Mouse (Mus musculus): ENCODE measurements around the gene Pram1. TPM values are rescaled to one million over a fixed set of nuclear protein-coding genes. Genes with fewer than 3 reads are reported as not detected.

The Pram1 gene
- total RNA-seq, 2 experiments from 2014 or later = 0.96 to 1.5 TPM

- DNase-seq (ENCODE audit: low spot score in 2 of 2) = no peak
Measured at GRCm38 (mm10) chr17:33649781-33650475, 12.1 kb downstream of the Pram1 start.

DNA sequence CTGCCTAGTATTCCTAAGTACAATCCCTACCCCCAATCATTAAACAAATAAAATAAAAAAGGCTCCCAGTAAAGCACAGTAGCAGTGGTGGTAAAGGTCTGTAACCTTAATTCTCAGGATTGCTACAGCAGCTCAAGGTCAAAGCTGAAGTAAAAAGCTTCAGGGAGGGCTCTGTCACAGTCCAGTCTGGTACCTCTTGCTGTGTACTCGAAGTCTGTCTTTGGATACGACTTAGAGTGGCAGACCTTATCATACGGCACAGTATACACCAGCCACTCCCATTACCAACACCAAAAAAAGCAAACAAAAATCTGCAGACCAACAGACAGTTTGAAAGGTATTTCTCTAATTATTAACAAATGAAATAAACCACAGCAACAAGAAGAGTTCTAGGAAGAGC, 29.0 kb downstream of the Pram1 start:
- DNase-seq (ENCODE audit: low spot score in 2 of 2) = no peak

DNA sequence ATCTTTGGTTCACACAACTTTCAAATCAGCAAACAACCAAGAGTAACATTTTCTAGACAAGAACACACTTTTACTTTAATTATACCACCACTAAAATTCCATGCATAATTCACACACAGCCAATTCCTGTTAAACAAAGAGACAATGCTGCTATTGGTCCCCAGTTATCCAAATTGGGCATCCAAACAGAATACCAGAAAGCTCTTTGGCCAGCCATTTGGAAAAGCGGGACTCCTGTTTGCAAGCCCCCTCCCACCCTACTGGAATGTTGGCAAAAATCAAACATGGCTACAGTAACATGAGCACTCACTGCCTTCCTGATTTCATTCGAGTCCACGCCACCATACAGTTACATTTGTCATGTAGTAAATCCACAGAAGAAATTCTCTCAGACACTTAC, 31.8 kb downstream of the Pram1 start:
- DNase-seq (ENCODE audit: low spot score in 2 of 2) = no peak

GRCm38 (mm10) chr17:33673837-33674236, 36.0 kb downstream of the Pram1 start:
- DNase-seq (ENCODE audit: low spot score in 2 of 2) = no peak

GRCm38 (mm10) chr17:33675452-33675851, 37.6 kb downstream of the Pram1 start:
- DNase-seq (ENCODE audit: low spot score in 2 of 2) = no peak

DNA sequence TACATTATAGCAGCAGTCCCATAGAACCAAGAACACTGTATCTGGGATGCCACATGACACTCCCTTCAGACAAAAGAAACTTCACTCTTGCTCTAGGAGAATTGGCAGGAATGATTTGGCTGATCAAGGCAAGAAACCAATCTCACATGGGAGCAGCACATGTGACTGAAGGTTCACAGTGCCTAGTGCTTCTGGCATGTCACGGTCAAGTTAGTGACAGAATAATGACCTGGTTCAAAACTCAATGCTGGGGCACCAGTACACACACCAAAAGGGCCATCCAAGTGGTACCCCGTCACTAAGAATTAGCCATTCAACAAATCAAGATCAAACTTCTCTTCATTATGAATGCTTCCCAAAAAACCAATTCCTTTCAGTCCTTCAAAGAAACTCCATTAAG, 38.2 kb downstream of the Pram1 start:
- DNase-seq (ENCODE audit: low spot score in 2 of 2) = no peak

- DNase-seq (ENCODE audit: low spot score in 2 of 2) = no peak
Measured at GRCm38 (mm10) chr17:33678771-33679170, 40.9 kb downstream of the Pram1 start.

DNA sequence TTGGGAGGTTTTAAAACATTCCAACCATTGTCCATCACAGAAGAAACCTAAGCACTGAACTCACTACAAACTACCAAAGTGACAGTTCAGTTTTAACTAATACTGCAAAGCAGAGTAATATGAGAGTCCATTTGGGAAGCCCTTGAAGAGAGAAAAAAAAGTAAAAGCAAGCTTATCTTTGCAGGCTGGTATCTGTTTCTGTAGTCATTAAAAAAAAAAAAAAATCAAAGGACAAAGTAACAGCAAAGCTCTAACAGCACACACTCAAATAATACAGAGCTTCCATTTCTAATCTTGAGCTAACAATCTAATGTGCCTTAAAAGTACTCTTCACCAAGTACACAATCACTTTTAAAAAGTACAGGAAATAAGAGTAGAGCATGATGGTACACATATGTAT, 43.9 kb downstream of the Pram1 start:
- no peak for DNase-seq (ENCODE audit: low spot score in 2 of 2)

GRCm38 (mm10) chr17:33684671-33685231, 46.9 kb downstream of the Pram1 start:
- peak; percentile 29 to 67 for DNase-seq (ENCODE audit: low spot score in 2 of 2)

DNA sequence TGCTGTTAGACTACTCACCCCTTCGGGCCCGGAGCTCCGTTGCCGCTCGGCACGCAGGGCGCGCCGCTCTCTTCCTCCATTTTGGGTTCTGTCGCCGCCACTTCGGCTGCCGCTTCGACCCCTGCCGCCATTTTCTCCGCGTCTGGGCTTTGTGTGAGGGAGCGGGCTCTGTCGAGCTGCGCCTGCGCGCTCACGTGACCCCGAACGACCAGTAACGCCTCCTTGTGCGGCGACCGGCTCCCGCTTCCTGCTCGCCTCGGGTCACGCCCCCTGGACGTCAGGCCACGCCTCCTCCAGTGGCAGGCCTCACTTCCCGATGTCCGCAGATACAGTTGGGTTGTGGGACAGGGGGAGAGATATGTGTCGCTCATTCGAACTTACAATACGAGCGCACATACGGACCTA, 47.4 kb downstream of the Pram1 start:
- peak; percentile 97 to 99 for DNase-seq (ENCODE audit: low spot score in 2 of 2)

DNA sequence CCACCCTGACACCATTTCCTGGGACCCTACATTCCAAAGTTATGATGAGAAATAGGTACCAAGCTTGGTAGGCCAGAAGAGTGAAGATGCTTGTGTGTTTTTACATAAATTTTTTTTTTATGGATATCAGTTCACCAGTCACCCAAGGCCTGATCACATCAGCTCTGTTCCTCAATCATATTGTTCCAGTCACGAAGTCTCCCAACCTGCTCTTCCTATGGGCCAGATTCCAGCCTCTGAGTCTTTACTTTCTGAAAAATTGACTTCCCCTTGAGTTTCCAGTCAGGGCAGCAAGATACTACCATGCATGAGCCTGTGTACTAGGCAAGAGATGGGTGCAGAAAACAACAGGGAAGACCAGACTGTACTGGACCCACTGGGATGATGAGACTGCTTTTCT, 48.9 kb downstream of the Pram1 start, which contains the start of gene Hnrnpm:
TSS of gene Hnrnpm (minus strand) at position 101 of the 400 bp plus-strand sequence.
- no peak for DNase-seq (ENCODE audit: low spot score in 2 of 2)

Other genes starting within 250 kb of the Pram1 start
- gene Zfp101, start 243.4 kb upstream of the Pram1 start, total RNA-seq (2021) = 1 to 10 TPM; 6.6 to 9.7 TPM
- gene Actl9, start 205.2 kb upstream of the Pram1 start, total RNA-seq (2021) = not detected
- gene Adamts10, start 113.9 kb upstream of the Pram1 start, total RNA-seq (2021) = 10 to 100 TPM; 42.1 to 57.6 TPM
- gene Myo1f, start 82.3 kb upstream of the Pram1 start, total RNA-seq (2021) = 1 to 10 TPM; 3.0 to 4.3 TPM
- 10 to 100 TPM; 28.2 to 32.7 TPM for gene Zfp414, start 9.0 kb upstream of the Pram1 start, total RNA-seq (2021)
- gene Hnrnpm, start 48.8 kb downstream of the Pram1 start, total RNA-seq (2021) = 100 to 1,000 TPM; 145 to 171 TPM
- gene March2, start 80.6 kb downstream of the Pram1 start, total RNA-seq (2021) = 10 to 100 TPM; 67.5 to 67.8 TPM
- 100 to 1,000 TPM; 194 to 218 TPM for gene Rab11b, start 122.5 kb downstream of the Pram1 start, total RNA-seq (2021)
- 10 to 100 TPM; 22.5 to 43.8 TPM for gene Angptl4, start 143.8 kb downstream of the Pram1 start, total RNA-seq (2021)
- gene Kank3, start 172.5 kb downstream of the Pram1 start, total RNA-seq (2021) = 10 to 100 TPM; 31.6 to 33.4 TPM
- gene Rps28, start 186.5 kb downstream of the Pram1 start, total RNA-seq (2021) = 1,000 to 10,000 TPM; 1,603 to 1,661 TPM
- 100 to 1,000 TPM; 292 to 312 TPM for gene Ndufa7, start 186.5 kb downstream of the Pram1 start, total RNA-seq (2021)
- 10 to 100 TPM; 14.1 to 16.5 TPM for gene Cd320, start 205.0 kb downstream of the Pram1 start, total RNA-seq (2021)
- gene Gm7029, start 235.8 kb downstream of the Pram1 start, total RNA-seq (2021) = not detected

All from gastrocnemius, postnatal 4 days (tissue).